Mouse (Mus musculus) frontal cortex, adult (tissue): ENCODE results near the gene Ppme1.

ENCODE experiments used
- ATAC-seq: cut with Nextera tagmentation; 2 replicates; pipeline ENCODE4 v1.9.2; 2017; ENCODE audit warnings: mild to moderate bottlenecking, moderate library complexity, mixed read lengths; ENCODE audit not compliant: low TSS enrichment

Gene Ppme1

GRCm38 (mm10) chr7:100371495-100372451, at the start of gene Ppme1, which contains the start of gene C2cd3:
Gene Ppme1 (minus strand): TSS chr7:100372307.
Gene C2cd3 (plus strand): TSS chr7:100372233.
- peak; percentile 97 for ATAC-seq

GRCm38 (mm10) chr7:100408684-100409083, 36.6 kb upstream of the Ppme1 start:
- no peak for ATAC-seq

GRCm38 (mm10) chr7:100407677-100408076, 35.6 kb upstream of the Ppme1 start:
- no peak for ATAC-seq

- no peak for ATAC-seq
Measured at GRCm38 (mm10) chr7:100402715-100403114, 30.6 kb upstream of the Ppme1 start.

GRCm38 (mm10) chr7:100400899-100401539, 28.9 kb upstream of the Ppme1 start:
- no peak for ATAC-seq

- no peak for ATAC-seq
Measured at GRCm38 (mm10) chr7:100399231-100399913, 27.3 kb upstream of the Ppme1 start.

- no peak for ATAC-seq
Measured at GRCm38 (mm10) chr7:100392265-100392664, 20.2 kb upstream of the Ppme1 start.

- peak; percentile 77 for ATAC-seq
Measured at GRCm38 (mm10) chr7:100390166-100390565, 18.1 kb upstream of the Ppme1 start.

GRCm38 (mm10) chr7:100388174-100388573, 16.1 kb upstream of the Ppme1 start:
- peak; percentile 83 for ATAC-seq

- peak; percentile 45; the same call in 1 of the 2 replicates for ATAC-seq
Measured at GRCm38 (mm10) chr7:100383207-100383606, 11.1 kb upstream of the Ppme1 start.

- no peak; the same call in 1 of the 2 replicates for ATAC-seq
Measured at GRCm38 (mm10) chr7:100381161-100381560, 9.1 kb upstream of the Ppme1 start.

- ATAC-seq: peak; percentile 60; the same call in 1 of the 2 replicates
Measured at GRCm38 (mm10) chr7:100378257-100378656, 6.2 kb upstream of the Ppme1 start.

- ATAC-seq: no peak
Measured at GRCm38 (mm10) chr7:100372452-100372980, 409 bp upstream of the Ppme1 start.

- no peak for ATAC-seq
Measured at GRCm38 (mm10) chr7:100364888-100365287, 7.2 kb downstream of the Ppme1 start.

GRCm38 (mm10) chr7:100363162-100363561, 8.9 kb downstream of the Ppme1 start:
- peak; percentile 85; the same call in 1 of the 2 replicates for ATAC-seq

- no peak for ATAC-seq
Measured at GRCm38 (mm10) chr7:100357856-100358255, 14.3 kb downstream of the Ppme1 start.

- ATAC-seq: no peak
Measured at GRCm38 (mm10) chr7:100356768-100357167, 15.3 kb downstream of the Ppme1 start.

- no peak for ATAC-seq
Measured at GRCm38 (mm10) chr7:100356324-100356723, 15.8 kb downstream of the Ppme1 start.

GRCm38 (mm10) chr7:100354984-100355383, 17.1 kb downstream of the Ppme1 start:
- no peak for ATAC-seq

GRCm38 (mm10) chr7:100335921-100336320, 36.2 kb downstream of the Ppme1 start:
- no peak for ATAC-seq

- no peak for ATAC-seq
Measured at GRCm38 (mm10) chr7:100331269-100331668, 40.8 kb downstream of the Ppme1 start.

GRCm38 (mm10) chr7:100328636-100329035, 43.5 kb downstream of the Ppme1 start:
- no peak for ATAC-seq
